Mouse (Mus musculus) thymus, adult 18-20 months (tissue): ENCODE data around the gene Mroh8.
"Not testable (repeated sequence)": the region's sequence is repeated elsewhere in the genome, so short reads cannot be mapped to it uniquely, and the experiment has no call there.

Experiments
- DNase-seq, 2 experiments: peaks; one replicate each; pipeline ENCODE4 v3.0.0; 2022; ENCODE audit warnings: mixed read lengths in 2 of 2

The Mroh8 gene

GRCm38 (mm10) chr2:157187223-157187622, 92.1 kb downstream of the Mroh8 start:
- DNase-seq = no peak

- no peak for DNase-seq
These were observed 92.8 kb downstream of the Mroh8 start for GRCm38 (mm10) chr2:157186504-157186903.

GRCm38 (mm10) chr2:157185022-157185660, 94.2 kb downstream of the Mroh8 start:
- no peak for DNase-seq

- DNase-seq = no peak
These were observed 101.2 kb downstream of the Mroh8 start for GRCm38 (mm10) chr2:157178167-157178566.

- no peak for DNase-seq
These were observed 103.1 kb downstream of the Mroh8 start for GRCm38 (mm10) chr2:157176248-157176647.

GRCm38 (mm10) chr2:157174416-157174815, 104.9 kb downstream of the Mroh8 start:
- DNase-seq = no peak

GRCm38 (mm10) chr2:157173555-157173954, 105.8 kb downstream of the Mroh8 start:
- DNase-seq = no peak

GRCm38 (mm10) chr2:157172984-157173383, 106.4 kb downstream of the Mroh8 start:
- no peak for DNase-seq

- no peak for DNase-seq
These were observed 108.7 kb downstream of the Mroh8 start for GRCm38 (mm10) chr2:157170626-157171025.

GRCm38 (mm10) chr2:157170166-157170565, 109.2 kb downstream of the Mroh8 start:
- DNase-seq = no peak

- DNase-seq = no peak
These were observed 112.8 kb downstream of the Mroh8 start for GRCm38 (mm10) chr2:157166371-157167080.

GRCm38 (mm10) chr2:157165312-157166224, 113.8 kb downstream of the Mroh8 start:
- not testable (repeated sequence) for DNase-seq

- DNase-seq = no peak
These were observed 115.2 kb downstream of the Mroh8 start for GRCm38 (mm10) chr2:157164101-157164500.
